Mouse (Mus musculus) adrenal gland (tissue): ENCODE measurements around the gene Mucl2.

Experiments
- intact Hi-C: fragments of 180-260 bp; cut with DNase I; formaldehyde crosslinking; loops from one replicate; pipeline ENCODE4 v1.15.1; 2025
- long read RNA-seq, 2 experiments: library from polyadenylated mRNA; unstranded; transcript quantifications; one replicate each; pipeline ENCODE4 v2.0.0; 2020; ENCODE audit warnings: borderline replicate concordance in 1 of 2; ENCODE audit not compliant: insufficient replicate concordance in 1 of 2
- microRNA-seq, 2 experiments: library from miRNA; unstranded; fragments of <30 nt; microRNA quantifications; one replicate each; pipeline ENCODE4; 2019

Mucl2 gene
- long read RNA-seq, experiment 1, result 0 reads
- long read RNA-seq, experiment 2, result 0 reads

GRCm38 (mm10) chr15:103899212-103899611 is at the start of gene Mucl2:
Mucl2 (minus strand) TSS chr15:103899312.
- intact Hi-C loops, result no loop called here

- intact Hi-C loops, result loop anchor here (5.0 kb wide), 1 partner anchor 136 kb away; no protein-coding TSS in a partner anchor
Measured at GRCm38 (mm10) chr15:103913061-103913460, 13.9 kb upstream of the Mucl2 start.

Small RNA genes lying within 50 kb of the gene (microRNA-seq; reads per million reads assigned to microRNA genes)
- gene Gm22852, result 0 reads per million in 2 experiments
